Mouse (Mus musculus): ENCODE measurements around the gene Pamr1.

Gene Pamr1

DNA sequence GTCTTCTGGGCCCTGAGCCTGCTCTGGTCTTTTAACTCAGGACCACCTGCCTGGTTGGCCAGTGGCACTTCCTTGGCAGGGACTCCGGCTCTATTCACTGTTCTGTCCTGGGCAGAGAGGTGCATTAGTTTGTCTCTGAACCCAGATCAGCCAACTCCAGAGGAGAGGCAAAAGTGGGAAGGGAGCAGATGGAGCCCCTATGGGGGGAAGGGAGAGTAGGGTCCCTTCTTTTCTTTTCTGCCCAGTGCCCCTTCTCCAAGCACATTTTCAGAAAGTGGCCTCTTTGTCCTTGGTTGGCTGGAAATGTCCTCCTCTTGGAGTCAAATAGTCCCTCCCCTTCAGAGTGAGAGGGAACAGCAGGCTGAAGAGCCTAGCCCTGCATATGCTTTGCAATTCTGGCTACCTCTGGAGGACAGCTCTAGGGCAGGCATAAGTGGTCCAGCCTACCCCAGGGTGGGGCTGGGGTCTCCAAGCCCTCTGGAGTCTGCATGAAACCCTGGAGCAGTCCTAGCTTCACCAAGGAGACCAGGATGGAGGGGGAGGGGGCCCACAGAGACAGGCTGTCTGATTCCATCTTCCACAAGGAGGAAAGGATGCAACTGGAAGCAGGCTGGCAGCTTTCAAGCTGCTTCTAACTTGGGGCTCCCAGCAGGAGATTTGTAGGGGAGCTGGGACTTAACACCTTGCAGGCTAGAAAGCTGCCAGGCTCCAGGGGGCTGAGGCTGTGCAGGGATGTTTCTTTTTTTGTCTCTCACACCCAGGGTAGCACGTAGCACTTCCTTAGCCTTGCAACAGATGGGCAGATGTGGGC is 49.3 kb downstream of the Pamr1 start:
- no peak for DNase-seq (ENCODE audit: low spot score)

DNA sequence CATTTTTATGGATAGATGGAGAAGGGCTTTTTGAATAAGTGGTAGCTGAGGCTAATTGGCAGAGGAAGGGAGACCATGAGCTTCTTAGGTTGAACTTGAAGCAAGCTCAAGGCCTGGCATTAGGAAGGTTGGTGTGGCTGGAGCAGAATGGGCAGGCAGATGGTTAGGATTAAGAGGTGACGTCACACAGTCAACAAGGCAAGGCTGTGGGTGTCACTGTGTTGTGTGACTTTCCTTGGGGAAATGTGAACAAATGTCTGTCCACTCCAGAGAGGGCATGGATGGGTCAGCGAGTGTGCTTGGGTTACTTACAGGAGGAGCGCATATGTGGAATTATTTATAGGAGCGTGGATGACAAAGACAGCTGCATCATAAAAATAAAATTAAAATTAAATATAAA is 50.7 kb downstream of the Pamr1 start:
- DNase-seq (ENCODE audit: low spot score) = no peak

DNA sequence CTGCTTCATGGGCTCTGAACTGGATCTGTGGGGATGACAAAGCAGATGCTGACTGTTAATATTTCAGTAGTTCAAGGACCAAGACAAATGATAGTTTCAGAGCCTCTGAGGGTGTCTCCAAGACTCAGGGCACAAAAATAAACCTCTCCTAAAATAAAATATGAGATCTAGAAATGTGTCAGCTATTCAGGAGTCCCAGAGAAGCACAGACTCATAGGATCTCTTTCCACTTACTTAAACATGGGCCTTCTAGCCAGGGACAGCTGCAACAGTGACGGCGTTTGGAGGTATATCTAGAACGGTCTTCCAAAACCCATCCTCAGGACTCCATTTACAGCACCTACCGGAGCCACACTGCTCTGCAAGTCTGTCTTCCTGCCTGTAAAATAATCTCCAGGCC is 60.7 kb downstream of the Pamr1 start:
- DNase-seq (ENCODE audit: low spot score) = no peak

DNA sequence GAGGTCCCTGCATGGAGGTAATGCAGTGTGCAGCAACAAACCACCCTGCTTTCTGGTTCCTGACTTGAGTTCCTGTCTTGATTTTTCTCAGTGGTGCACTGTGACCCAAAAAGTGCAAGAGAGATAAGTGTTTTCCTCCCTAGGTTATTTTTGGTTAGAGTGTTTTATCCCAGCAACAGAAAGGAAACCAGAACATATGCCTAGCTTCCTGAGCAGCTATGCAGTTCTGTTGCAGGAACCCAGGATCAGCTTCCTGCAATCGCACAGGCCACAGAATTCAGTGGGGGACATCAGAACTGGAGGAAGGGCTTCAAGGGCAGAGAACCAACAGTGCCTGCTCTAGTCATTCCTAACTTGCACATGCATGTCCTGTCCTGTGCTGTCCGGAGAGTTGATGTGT is 66.8 kb downstream of the Pamr1 start:
- no peak for DNase-seq (ENCODE audit: low spot score)

DNA sequence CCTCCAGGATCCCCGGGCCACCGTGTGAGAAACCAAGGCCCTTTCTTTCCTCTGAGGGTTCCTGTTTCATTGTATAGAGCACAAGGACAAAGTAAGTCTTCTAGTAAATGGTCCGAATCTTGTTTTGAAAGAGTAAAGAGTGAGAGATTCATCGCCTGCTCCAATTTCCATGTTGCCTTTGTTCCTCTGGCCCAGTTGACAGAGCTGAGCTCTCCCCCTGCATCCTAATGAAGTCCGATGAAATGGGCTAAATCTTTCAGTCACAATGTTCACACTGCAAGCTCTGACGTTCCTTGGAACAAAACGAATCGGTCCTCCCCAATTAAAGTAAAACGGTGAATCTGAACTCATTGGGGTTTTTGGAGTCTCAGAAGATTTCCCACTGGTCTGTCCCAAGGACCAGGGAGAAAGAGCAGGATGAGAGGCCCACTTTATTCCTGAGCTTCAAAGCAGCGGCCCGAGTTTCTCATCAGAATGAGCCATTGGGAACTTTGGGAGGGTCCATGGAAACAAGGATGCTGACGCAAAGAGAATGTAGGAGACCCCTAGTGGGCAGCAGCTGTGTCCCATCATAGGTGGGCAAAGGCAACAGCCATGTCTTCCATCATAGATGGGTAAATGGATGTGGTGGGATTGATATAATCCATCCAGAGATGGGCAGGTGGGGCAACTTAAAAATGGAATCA is 71.1 kb downstream of the Pamr1 start:
- no peak for DNase-seq (ENCODE audit: low spot score)

DNA sequence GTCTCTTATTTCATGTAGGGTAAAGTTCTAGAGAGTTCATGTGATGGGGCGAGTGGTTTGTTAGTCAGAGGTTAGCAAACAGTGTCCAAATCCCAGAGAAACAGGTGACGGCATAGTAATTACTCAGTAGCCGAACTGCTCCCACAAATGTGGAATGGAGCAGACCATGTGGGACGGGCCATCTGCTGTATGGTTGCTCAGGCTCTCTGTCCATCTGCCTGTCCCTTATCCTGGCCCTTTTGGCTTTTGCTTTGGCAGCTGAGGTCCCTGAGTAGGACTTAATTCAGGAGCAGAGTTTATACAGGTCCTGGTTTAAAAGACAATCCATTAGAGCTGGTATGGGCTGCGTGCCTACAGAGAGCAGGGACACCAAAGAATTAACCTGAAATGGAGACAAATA is 72.4 kb downstream of the Pamr1 start:
- no peak for DNase-seq (ENCODE audit: low spot score)

DNA sequence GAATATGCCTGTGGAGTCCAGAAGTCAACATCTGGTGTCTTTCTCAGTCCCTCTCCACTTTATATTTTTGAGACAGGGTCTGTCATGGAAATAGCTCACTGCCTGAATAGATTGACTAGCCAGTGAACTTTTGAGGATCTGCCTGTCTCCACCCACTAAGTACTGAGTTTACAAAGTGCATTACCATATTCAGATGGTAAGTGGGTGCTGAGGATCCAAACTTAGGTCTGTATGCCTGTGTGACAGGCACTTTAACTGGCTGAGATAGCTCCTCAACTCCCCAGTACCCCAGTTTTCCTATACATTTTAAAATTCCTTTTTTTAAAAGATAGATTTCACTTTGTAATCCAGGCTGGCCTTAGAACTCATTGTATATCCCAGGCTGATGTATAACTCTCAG is 73.1 kb downstream of the Pamr1 start:
- DNase-seq (ENCODE audit: low spot score) = no peak

DNA sequence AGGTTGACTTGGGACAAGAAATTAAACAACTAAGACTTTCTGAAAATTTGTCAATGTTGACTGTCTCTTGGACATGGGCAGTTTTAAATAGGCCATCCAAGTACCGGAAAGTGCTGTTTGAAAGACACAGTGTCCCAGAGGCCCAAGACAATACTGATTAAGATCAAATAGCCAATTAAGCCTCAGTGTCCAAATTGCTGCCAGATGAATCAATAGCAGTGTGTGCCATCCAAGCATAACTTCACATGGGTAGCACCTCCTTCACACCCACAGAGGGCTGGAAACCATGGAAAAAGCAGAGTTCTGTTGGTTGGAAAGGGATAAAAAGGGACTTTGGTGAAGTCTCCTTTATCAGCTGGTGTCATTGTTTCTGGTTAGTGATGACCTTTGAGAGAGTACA is 74.7 kb downstream of the Pamr1 start:
- DNase-seq (ENCODE audit: low spot score) = no peak

DNA sequence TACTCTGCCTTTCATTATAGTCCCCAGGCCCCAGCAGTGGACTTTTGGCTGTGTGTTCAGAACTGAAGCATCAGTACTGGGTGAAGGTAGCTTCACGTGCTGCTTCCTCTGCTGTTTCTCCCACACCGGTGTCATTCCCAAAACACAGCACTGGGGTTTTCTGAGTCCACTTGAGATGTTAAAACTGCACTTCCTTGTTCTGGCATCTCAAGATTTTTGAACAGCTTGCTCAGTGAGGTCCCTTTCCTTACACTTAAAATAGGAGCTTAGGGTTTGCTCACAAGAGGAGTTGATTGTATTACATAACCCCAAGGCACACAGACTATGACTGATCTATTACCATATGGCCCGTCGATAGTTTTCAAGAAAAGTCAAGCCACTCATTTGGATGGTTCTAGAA is 82.5 kb downstream of the Pamr1 start:
- no peak for DNase-seq (ENCODE audit: low spot score)

DNA sequence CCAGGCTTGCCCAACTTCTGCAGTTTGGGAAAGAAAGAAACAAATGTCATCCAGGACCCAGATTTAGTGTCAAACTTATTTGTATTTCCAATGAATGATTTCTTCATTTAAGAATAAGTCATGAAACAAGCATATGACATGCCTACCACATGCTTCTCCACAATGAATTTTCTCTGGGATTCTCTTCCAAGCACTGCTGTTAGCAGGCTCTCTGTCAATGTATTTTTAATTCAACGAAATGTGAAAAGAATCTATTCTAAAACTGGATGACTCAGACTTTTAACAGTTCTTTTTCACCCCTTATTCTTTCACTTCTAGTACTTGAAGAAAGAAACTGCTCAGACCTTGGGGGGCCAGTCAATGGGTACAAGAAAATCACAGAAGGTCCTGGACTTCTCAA is 84.2 kb downstream of the Pamr1 start:
- DNase-seq (ENCODE audit: low spot score) = no peak

DNA sequence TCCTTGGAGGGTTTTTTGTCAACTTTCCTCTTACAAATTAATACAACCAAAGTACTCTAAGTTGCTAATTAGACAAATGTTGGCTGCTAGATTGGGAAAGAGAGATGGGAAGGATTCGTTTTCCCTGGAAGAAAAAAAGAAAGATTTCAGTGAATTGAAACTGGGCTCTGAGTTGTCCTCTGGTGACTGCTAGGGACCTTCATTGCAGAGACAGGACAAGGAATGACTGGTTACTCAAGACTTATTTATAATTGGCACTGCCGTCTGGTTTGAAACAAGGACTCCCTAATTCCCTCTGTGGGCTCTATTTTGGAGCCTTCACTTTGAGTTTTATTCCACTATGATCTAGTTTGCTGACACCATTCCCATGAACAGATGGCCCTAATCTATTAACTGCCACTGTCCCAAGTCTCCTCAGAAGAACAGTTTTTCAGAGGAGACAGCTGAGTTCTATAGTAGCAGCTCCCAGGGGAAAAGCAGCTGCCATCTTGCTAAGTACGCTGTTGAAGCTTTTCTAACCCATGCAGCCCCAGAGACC is 85.8 kb downstream of the Pamr1 start:
- DNase-seq (ENCODE audit: low spot score) = no peak

DNA sequence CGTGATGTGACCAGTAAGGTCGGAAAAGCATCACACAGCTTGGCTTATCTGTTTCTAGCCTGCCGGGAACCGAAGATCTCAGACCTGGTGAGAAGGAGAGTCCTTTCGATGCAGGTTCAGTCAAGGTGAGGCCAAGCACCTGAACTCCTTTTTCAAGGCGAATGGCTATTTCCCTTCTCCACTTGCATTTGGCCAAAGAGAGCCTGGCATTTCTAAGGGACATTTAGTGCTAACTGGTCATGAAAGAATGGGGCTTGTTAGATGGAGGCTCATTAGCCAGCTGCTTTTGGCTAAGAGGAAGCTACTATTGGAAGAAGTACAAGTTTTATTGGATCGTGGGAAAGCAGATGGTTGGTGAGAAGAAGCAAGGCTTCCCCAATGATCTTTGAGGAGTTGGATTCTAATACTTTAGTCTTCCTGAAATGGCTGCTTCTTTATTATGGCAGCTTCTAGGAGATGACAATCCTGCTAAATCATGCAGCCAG is 86.3 kb downstream of the Pamr1 start:
- no peak for DNase-seq (ENCODE audit: low spot score)

DNA sequence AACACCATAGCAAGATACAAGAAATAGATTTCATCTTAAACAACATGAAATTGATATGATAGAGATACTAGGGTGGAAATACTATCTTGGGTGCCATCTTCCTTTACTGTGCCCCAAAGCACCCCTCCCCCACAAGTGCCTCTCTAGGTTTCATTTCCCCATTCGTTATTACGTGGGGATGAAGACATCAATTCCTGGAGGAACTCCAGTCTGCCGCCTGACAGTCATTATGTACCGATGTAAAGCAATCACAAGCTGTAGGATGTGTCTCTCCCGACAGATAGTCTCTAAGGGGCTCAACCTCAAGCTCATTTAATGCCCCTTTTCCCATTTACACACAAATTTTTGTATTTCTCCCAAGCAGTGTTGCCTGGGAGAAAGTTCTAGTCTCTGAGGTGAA is 88.3 kb downstream of the Pamr1 start:
- DNase-seq (ENCODE audit: low spot score) = no peak

DNA sequence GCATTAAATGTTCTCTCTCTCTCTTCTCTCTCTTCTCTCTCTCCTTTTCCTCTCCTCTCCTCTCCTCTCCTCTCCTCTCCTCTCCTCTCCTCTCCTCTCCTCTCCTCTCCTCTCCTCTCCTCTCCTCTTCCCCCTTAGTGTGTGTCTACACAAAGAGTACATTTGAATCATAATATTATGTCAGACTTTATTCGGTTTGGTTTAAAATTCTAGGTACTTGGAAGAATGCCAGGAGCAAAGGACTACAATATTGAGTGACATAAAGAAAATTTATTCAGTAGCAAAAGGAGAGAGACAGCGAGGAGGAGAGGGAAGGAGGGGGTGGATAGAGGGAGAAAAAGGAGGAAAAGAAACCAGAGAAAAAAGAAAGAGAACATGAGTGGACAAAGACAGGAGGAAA is 88.9 kb downstream of the Pamr1 start:
- no peak for DNase-seq (ENCODE audit: low spot score)

DNA sequence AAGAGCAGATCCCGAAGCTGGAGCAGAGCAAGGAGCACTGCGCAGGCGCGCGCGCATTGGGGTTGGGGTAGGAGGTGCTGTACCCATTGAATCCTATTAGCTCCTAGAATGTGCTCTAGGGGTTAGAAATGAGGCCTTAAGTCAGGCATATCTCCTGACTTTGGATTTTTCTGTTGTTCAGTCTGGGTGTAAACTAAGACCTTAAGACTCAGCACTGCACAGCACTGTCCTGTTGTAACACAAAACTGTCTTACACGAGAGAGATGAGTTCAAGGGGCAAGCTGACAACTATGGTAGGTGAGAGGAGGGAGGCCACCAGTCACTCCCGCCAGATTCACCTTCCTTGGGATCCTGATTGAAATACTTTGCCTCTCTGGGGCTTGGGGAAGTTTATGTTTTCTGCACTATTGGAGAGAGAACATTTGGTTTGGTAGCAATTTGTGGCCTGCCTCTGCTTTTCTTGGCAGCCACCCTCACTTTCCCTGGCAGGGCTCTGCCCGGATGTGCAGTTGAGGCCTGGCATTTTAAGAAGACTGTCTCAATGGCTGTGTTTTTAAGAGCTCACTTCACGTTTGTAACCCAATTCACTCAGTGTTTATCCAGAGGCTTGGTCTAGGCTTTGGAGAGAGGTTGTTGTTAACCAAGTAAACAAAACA is 99.2 kb downstream of the Pamr1 start:
- no peak for DNase-seq (ENCODE audit: low spot score)

DNA sequence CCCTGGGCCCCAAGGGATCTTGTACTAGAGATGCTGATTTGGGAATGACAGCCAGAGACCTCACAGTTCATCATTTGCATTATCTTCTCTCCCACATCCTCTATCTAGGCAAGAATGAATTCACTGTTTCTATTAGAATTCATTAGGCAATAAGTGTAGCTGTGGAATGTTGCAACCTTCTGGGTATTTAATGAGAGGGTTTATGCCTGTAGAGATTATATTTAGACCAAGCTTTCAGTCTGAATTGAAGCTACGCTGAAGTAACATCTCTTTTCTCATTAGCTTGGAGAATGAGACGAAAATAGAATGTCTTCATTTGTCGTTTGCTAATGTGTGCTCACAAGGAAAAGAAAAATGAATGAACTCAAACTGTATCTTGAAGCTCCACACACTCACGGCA is 100.5 kb downstream of the Pamr1 start:
- DNase-seq (ENCODE audit: low spot score) = no peak

DNA sequence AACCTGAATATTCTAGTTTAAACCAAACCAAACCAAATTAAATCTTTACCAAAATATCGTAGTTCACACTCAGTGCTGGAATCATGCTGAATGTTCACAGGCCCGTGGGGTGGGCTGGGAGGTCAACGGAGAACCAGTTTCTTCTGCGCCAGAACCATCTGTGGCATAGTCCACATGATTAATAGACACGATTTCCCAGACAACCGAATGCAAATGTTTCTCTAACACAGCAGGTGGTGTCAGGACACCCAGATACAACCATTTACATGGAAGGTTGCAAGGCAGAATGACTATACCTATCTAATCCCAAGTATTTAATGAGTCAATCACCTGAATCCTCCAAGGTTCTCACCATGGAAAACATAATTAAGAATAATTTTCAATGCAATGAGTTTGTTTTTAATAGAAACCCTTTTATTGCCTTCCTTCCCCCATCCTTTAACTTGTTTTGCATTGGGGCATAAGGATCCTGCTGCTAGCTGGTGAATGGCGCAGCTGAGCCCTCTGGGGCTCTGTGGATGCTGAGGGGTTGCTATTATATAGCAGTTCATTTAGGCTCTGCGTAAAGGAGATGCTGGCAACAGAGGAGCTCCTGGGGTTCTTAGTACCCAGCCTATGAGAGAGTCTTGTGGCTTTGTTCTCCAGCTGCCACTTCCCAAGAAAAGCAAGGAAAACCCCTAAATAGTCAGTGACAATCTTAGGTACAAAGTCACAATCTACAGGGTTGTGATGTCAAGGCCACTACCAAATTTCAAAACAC is 106.3 kb downstream of the Pamr1 start:
- no peak for DNase-seq (ENCODE audit: low spot score)

DNA sequence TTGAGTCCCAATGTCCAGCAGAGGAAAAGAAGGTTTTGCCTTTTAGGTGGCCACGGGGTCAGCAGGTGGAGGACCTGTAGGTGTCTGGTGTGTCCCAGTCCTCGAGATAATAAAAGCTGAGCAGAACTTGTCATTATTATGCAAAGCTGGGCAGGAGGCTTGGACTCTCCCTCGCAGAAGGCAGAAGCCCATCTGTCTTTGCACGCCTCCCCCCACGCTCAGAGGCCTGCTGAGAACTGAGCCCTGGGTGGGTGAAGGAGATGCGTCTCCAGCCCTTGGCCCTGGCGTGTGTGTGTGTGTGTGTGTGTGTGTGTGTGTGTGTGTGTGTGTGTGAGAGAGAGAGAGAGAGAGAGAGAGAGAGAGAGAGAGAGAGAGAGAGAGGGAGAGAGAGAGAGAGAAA is 107.9 kb downstream of the Pamr1 start:
- DNase-seq (ENCODE audit: low spot score) = no peak

DNA sequence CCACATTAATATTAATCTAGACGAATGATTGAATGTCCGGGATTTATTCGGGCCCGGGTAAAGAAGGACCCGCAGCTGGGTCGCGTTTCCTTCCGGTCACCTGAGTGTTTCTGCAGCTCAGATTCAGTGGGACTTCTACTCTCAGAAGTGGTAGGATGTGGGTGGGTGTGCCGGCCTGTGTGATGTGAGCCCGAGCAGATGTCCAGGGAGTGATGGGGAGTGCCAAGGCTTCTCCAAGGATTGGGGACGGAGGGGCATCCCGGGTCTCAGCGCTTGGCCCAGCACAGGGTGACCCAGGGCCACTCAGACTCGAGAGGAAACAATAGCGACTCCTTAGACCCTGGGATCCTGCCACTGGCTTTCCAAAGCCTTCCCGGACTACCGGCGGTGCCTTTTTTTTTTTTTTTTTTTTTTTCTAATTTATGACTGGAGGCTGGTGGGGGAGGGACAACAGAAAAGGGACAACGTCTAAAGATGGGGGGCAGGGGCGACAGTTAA is 108.4 kb downstream of the Pamr1 start, which contains the start of gene Slc1a2:
Gene Slc1a2, plus strand, starts transcription at position 497 of the 498 bp plus-strand sequence.
- DNase-seq (ENCODE audit: low spot score) = no peak

DNA sequence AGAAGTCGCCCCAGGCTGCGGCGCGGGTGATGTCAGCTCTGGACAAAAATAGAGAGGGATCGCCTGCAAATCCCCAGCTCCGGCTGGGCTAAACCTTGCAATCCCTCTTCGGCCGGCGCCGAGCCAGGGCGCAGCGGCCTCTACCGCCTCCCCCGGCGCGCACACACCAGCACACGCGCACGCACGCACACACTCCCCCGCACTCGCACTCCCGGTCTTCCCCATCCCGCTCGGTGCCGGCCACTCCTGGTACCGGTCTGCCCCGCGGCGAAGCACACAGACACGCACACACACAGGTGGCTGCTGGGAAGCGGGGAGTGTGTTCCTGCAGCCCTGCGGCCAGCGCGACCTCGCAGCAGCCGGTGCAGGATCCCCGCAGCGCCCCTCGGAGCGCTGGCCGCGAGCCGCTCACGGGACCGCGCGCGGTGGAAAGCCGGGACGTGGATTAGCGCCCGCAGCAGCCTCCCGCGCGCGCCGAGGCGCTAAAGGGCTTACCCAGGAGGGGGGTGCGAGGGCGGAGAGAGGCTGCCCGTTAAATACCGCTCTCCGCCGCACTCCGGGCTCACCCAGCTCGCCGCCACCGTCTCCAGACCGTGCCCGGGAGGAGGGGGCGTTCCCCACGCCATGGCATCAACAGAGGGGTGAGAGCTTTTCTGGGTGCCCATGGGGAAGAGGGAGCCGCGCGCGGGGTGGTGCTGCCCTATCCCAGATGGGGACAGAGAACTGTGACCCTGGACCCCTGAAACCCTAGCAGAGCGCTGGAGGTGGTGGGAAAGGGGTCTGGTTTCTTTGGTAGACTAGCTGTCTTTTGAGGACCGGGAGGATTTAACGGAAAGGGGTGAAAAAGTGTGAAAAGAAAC is 109.1 kb downstream of the Pamr1 start:
- DNase-seq (ENCODE audit: low spot score) = no peak

DNA sequence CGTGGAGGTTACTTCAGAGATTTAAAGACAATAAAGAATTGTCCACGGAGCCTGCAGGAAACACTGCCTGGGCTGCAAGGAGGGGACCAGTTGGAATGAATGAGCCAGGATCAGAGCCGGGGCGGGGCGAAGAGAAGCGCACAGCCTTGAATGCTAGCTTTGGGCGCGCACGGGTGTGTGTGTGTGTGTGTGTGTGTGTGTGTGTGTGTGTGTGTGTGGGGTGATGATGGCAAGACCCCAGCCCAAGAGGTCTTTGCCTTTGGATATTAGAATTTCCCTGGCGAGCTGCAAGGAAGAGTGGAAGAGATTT is 109.7 kb downstream of the Pamr1 start:
- DNase-seq (ENCODE audit: low spot score) = no peak

Measured in urinary bladder, postnatal 10 days (tissue).